Mouse (Mus musculus): ENCODE measurements around the gene Ryk. TPM values are rescaled to one million over a fixed set of nuclear protein-coding genes. Genes with fewer than 3 reads are reported as not detected.

Gene Ryk
- 12.7 and 12.8 TPM in 2 replicates for polyA plus RNA-seq (2012; rRNA removed)

DNA sequence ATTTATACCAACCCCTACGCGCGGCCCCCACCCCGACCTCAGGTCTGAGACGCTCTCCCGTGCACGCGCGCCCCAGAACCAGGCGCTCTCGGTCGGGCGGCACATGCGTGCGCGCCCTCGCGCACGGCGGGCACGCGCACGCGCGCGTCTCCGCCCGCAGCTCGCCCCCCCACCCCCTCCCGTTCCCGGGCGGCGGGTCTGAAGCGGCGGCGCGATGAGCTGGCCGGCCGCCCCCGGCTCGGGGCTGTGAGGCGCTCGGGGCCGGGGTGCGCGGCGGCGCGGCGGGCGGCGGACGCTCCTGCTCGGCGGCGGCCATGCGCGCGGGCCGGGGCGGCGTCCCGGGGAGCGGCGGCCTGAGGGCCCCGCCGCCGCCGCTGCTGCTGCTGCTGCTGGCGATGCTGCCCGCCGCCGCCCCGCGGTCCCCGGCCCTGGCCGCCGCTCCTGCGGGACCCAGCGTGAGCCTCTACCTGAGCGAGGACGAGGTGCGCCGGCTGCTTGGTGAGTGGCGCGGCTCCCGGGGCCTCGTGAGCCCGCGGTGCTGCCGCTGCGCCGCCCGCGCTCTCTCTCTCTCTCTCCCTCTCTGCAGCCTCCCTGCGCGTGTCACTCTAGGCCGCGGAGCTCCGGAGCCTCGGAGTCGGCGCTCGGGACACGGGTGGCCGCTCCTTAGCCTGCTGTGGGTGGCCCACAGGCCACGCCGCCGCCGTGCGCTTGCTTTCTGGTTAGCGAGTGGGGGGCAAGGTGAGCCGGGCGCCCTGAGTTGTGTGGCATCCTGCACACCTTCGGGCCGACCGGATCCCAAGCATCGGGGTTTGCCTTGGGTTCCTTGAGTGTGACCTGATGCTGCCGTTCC is at the start of gene Ryk:
TSS of gene Ryk (plus strand) at position 176 of the 850 bp plus-strand sequence.

Other genes with a start within 250 kb of the Ryk start
- gene Anapc13, start 208.6 kb upstream of the Ryk start, polyA plus RNA-seq (2012; rRNA removed), result 95.8 and 115 TPM in 2 replicates
- gene Cep63, start 208.4 kb upstream of the Ryk start, polyA plus RNA-seq (2012; rRNA removed), result 6.3 and 7.0 TPM in 2 replicates
- gene Amotl2, start 118.2 kb upstream of the Ryk start, polyA plus RNA-seq (2012; rRNA removed), result 5.7 and 6.5 TPM in 2 replicates
- gene Slco2a1, start 153.8 kb downstream of the Ryk start, polyA plus RNA-seq (2012; rRNA removed), result 7.4 and 8.7 TPM in 2 replicates